Mouse (Mus musculus) CD8-positive naive resting alpha-beta T cell, adult 2 months (primary cell): ENCODE data around the gene Tuft1.
"Not testable (repeated sequence)": the region's sequence is repeated elsewhere in the genome, so short reads cannot be mapped to it uniquely, and the experiment has no call there.

Source experiments
- DNase-seq, 2 experiments: peaks; one replicate each; pipeline ENCODE4 v3.0.0; 2022; ENCODE audit warnings: low read depth in 2 of 2, low spot score in 2 of 2

Gene Tuft1

DNA sequence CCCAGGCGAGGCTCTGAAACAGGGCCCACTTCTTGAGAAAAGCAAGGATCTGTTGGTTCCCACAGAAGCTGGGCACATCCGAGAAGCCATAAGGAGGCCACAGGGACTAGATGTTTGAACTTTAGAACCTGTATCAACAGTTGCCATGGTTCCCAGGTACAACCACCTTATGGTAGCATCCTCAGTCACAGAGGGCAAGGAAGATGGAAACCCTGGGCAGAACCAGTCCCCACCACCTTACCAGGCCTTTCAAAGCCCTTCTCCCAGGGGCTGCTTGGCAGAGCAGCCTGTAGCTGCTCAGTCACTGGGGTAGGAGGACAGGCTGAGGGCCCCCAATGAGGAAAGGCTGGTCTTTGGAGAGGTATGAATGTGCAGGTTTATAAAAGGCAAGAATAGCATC lies 2.2 kb upstream of the Tuft1 start:
- not testable (repeated sequence) for DNase-seq

- not testable (repeated sequence) for DNase-seq
These were observed 573 bp upstream of the Tuft1 start for GRCm38 (mm10) chr3:94659142-94659748.

GRCm38 (mm10) chr3:94657852-94658739 lies 576 bp downstream of the Tuft1 start:
- DNase-seq: not testable (repeated sequence)

GRCm38 (mm10) chr3:94653967-94654366 lies 4.7 kb downstream of the Tuft1 start:
- DNase-seq: not testable (repeated sequence)

DNA sequence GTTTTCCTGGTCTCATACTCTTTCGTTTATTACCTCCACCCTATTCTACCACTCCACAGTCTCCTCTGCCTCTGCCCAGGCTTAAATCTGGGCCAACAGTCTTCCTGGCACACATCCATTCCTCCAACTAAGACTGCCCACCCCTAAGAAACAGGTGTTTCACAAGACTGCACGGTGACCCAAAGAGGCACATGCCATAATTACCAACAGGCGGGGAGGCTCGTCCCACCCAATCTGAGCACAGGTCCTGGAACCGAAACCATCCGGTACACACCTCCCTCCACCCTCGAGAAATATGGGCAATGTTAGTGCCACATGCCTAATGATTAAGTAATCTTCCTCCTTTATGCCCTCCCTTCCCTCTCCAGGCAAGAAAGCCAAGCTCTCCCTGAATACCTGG lies 8.3 kb downstream of the Tuft1 start:
- no peak for DNase-seq

- DNase-seq: no peak
These were observed 9.7 kb downstream of the Tuft1 start for GRCm38 (mm10) chr3:94648755-94649590.

DNA sequence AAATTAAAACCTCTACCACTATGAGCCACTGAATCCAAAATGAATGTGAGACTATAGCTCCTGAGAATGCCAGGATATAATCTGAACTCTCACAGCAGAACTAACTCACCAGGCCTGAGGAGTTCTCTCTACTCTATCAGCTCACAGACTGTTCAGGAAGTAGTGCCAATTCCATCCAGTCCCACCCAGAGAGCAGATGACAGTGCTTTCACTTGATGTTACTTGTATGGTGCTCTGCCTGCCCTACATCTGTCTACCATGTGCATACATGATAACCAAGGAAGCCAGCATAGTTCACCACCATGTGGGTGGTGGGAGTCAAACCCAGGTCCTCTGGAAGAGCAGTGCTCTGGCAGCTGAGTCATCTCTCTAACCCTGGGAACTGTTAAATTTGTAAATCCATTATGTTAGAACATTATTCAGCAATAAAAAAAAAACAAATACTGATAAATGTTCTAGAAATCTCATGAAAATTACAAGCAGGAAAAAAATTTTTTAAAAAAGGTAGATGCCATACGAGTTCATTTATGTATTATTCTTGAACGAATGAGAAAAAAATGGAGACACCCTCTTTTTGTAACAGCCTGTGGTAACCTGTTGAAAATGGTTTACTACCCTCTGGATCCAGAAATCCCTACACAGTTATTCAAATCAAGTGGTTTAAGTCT lies 16.0 kb downstream of the Tuft1 start, which contains the start of gene Gm10972:
TSS of gene Gm10972 (plus strand) at position 618 of the 668 bp plus-strand sequence.
- not testable (repeated sequence) for DNase-seq

- no peak for DNase-seq
These were observed 28.8 kb downstream of the Tuft1 start for GRCm38 (mm10) chr3:94629876-94630275.

- DNase-seq: no peak
These were observed 30.0 kb downstream of the Tuft1 start for GRCm38 (mm10) chr3:94628712-94629111.

DNA sequence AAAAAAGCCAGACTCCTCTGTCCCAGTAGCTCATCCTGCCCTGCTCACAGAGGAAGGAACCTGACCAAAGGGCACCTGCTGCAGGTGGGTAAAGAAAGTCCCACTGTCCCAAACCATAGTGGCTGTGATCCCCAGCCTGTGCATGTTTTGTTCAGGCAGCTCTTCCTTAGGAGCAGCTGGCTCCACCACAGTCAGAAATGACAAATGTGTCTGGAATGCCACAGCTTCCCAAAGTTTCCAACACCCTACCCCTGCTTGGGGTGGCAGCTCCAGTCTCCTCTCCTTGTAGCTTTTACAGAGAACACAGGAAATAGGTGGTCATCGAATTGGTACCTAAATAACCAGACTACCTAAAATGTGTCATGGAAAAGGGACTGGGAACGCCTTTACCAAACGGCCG lies 34.4 kb downstream of the Tuft1 start:
- DNase-seq: no peak

GRCm38 (mm10) chr3:94622550-94622949 lies 36.1 kb downstream of the Tuft1 start:
- DNase-seq: no peak

DNA sequence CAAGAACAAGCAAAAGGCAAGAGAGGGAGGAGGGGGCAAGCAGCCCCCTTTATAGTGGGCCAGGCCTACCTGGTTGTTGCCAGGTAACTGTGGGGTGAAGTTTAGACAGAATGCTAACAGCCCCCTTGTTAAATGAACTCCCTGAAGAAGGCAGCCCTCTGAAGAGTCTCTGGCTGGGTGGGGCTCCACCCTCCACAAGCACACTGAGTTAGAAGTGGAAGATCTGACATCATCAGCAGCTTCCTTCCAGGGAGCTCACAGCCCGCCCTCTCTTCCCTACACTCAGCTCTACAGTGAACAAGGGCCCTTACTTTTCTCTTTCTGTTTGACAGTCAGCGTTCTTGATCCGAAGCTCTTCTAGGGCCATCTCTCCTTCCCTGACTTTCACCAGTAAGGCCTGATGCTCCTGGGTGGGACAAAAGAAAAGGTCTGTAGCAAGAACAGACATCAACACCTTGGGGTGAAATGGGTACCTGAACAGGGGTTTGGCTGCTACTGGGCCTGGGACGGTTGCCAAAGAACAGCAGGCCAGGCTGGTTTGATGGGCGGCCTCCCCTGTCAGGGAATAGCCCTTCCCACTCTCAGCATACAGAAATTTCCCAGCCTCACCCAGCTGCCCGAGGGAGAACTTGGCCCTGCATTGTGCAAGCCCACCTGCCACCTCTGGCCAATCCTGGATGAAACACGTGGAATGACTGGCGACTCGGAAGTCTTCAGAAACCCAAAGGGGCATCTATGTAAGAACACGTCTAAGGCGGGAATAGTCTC lies 36.7 kb downstream of the Tuft1 start:
- DNase-seq: no peak

- peak; percentile 49 to 65 for DNase-seq
These were observed 42.0 kb downstream of the Tuft1 start for GRCm38 (mm10) chr3:94616717-94617116.

DNA sequence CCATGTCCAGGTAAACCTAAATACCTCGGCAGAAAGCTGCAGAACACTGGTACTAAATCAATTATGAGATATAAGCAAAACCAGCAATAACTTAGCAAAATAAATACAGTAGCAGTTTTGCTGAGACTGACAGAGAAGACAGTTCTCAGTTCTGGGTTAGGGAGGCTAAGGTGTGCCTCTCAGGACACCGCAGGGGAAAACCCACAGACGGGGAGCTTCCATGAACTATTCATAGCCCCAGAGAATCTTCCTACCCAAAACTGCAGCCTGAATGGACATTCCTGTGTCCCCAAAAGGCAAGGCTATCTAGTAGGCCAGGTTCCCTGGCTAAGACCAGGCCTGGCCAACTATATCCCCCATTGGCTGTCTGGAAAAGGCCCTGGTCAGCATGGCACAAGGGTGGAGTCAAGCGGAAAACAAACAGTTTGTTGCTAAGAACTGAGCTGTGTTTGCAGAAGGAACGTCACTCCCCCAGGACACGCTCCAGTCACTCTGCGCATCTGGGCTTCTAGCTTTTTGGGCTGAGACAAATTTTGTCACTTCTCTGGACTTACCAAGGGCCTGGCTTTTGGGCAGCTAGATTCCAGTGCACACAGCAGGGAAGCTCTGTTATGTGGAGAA lies 45.3 kb downstream of the Tuft1 start:
- no peak for DNase-seq

DNA sequence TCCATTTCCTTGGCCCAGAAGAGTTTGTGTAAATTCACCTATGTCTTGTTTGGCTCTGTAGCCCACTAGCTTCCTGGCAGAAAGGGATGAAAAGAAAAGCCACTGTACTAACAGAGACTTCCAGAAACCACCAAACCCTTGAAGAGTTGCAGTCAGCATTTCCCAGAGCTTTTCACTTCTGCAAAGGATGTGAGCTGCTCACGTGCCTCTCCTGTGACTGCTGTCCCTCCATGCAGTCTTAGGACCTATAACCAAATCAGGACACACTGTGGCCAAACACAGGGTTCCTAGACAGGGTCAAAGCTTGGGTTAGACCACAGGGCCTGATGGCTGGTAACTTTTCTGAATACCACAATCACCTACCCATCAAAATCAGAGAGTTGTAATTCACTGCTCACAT lies 46.4 kb downstream of the Tuft1 start:
- DNase-seq: no peak

DNA sequence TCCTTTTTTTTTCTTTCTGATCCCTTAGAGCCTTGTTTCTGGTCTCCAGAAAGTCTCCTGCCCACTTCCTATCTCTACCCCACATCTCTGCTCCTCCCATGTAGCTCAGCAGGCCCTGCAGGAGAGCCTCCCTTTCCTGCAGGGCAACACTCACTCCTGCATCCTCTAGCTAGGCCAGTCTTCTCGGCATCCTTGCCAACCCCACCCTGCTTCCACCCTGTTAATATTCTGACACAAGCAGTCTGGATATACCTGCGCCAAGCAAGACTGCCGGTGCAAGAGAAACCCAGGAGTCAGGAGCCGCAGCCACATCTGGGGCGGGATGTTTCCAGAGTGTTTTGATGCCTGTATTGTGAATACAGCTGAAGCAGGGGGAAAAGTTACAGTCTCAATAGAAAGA lies 46.8 kb downstream of the Tuft1 start:
- DNase-seq: no peak

- DNase-seq: no peak
These were observed 47.3 kb downstream of the Tuft1 start for GRCm38 (mm10) chr3:94611343-94611742.

DNA sequence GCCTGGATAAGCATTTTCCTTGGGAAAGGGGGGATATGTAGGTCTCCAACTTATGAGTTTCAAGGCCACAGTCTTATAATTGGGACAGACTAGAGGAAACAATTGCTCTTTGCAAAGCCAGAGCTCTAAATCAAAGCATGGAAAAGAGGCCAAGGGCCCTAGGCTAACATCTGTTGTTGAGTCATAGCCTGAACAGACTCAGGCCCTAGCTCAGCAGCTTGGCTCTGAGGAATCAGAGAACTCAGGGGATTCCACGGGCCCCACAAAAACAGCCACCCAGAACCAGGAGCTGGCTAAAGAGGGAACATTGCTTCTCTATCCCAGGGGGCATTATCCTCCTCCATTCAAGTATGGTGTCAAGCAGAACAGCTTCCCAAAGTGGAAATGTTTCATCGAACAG lies 48.1 kb downstream of the Tuft1 start:
- no peak for DNase-seq

- no peak for DNase-seq
These were observed 49.1 kb downstream of the Tuft1 start for GRCm38 (mm10) chr3:94609621-94610020.

- peak; percentile 20 to 55 for DNase-seq
These were observed 56.7 kb downstream of the Tuft1 start for GRCm38 (mm10) chr3:94601959-94602358.
